Mouse (Mus musculus) bone marrow macrophage, adult 2 months (primary cell): ENCODE data around the gene Rnf121. TPM values are rescaled to one million over a fixed set of nuclear protein-coding genes. Genes with fewer than 3 reads are reported as not detected.

Source experiments
- H3K27ac ChIP-seq: 2 replicates; pipeline ENCODE4 v1.5.1; 2012; ENCODE audit warnings: low read depth, low read length; ENCODE audit not compliant: insufficient read depth
- H3K4me1 ChIP-seq: 2 replicates; pipeline ENCODE4 v1.6.1; 2012; ENCODE audit warnings: low read length; ENCODE audit not compliant: control insufficient read depth, insufficient read depth
- H3K4me3 ChIP-seq: 2 replicates; pipeline ENCODE4 v1.5.1; 2012; ENCODE audit warnings: mild to moderate bottlenecking, low read length, moderate library complexity; ENCODE audit not compliant: insufficient read depth
- CTCF ChIP-seq: IDR thresholded peaks from 2 replicates; pipeline ENCODE4 v1.5.1; 2012; ENCODE audit warnings: low read depth, mild to moderate bottlenecking, low read length, moderate library complexity
- POLR2A ChIP-seq: IDR thresholded peaks from 2 replicates; pipeline ENCODE4 v1.6.1; 2012; ENCODE audit warnings: mild to moderate bottlenecking, low read depth, low read length, borderline replicate concordance
- polyA plus RNA-seq: library from polyadenylated mRNA; stranded (reverse); fragments of >200 nt; gene quantifications from 2 replicates; pipeline ENCODE4 v1.2.4, GENCODE M21; 2012; ENCODE audit not compliant: missing spikeins, insufficient read depth, insufficient read length

Rnf121 gene
- polyA plus RNA-seq, 1 experiment = 17.2 TPM

DNA sequence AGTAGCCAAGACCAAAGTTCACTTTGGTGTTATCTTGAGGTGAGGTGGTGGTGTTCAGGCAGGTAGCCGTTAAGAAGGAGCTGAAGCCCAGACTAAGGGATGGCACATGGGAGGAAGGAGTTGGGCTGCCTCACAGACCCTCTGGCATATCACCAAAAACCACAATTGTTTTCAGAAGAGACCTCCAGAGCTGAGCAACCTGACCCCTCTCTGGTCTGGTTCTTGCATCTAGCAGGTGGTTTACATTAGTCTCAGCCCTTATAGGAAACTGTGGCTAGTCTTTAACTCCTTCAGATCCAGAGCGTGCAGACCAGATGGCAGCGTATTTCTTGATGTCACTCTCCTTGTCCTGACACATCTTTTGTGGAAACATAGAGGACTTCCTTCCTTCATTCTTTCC is 91.5 kb downstream of the Rnf121 start:
- no peak overlapping the region for H3K4me3 ChIP-seq

DNA sequence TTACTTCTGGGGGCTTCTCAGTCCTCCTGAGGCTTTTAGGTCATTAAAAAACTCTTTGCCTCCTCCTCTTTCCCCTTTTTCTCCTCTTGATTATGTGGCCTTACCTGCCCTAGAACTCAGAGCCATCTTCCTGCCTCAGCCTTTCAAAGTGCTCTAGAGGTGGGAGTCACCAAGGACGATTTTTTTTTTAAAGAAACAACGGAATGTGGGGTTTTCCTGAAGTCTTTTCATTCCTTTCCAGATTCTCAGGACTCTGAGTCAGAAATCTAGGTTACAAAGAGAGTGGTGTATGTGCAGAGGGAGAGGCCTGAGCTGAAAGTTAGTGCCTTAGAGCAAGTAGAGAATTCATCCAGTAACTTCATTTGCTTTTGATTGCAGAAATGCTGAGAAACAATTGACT is 93.5 kb downstream of the Rnf121 start:
- Histone ChIP-seq H3K4me3 (peak overlapping the region; percentile 81), H3K4me1 (peaks cover 55% of the 10 kb centered on the region), H3K27ac (peak overlapping the region; percentile 80)
- TF ChIP-seq CTCF (no peak), POLR2A (no peak)

More for the DNA sequence above, 91.5 kb downstream of the Rnf121 start:
- peaks cover 42% of the 10 kb centered on the region for H3K4me1 ChIP-seq
- TF ChIP-seq POLR2A = no peak
- TF ChIP-seq CTCF = no peak
- no peak overlapping the region for H3K27ac ChIP-seq

DNA sequence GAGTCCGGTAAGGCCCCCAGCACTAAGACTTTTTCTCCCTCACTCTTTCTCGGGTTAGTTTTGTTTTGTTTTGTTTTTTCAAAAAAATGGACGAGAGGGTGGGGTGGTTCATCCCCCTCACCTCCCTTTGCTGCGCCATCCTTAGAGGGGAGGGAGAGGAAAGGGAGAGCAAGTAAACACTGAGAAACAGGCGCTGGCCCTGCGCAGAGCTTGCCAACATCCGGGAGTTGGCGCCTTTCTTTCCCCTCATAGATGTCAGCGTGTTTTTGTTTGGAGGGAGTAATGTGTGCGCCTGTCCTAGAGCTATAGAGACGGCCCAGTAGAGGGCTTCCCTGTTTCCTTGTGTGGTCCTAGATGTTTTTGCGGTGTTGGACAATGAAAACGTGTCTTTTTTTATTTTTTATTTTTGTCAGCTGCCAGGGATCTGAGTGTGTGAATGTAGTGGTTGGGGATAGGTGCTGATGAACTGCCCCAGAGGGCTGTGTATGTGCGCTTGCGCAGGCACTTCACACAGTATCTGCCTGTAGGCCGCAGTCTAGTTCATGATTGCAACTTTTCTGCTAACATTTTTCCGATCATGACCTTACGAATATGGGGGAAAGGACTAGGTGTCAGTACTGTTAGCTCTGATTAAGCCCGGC is 94.3 kb downstream of the Rnf121 start:
- TF ChIP-seq POLR2A = no peak
- no peak for TF ChIP-seq CTCF
- Histone ChIP-seq H3K4me3 (peak overlapping the region; percentile 81), H3K27ac (peak overlapping the region; percentile 80), H3K4me1 (peaks cover 53% of the 10 kb centered on the region)

DNA sequence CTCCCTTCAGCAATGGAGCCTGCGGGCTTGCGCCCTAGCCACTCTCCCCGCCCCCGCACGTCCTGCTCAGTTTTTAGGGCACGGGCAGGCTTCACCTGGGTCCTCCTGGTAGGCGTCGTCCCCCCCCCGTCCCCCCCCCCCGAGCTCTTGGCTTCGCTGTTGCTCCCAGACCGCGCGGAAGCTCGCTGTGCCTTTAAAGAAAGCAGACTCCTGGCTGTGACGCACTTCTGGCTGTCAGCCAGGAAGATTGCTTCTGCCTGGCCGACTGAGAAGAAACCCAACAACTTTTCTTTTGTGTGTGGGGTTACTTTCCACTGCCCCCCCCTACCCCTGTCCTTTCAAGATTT is 94.9 kb downstream of the Rnf121 start:
- Histone ChIP-seq H3K4me1 (peaks cover 52% of the 10 kb centered on the region), H3K4me3 (peak overlapping the region; percentile 81), H3K27ac (peak overlapping the region; percentile 80)
- no peak for TF ChIP-seq CTCF
- TF ChIP-seq POLR2A = no peak

DNA sequence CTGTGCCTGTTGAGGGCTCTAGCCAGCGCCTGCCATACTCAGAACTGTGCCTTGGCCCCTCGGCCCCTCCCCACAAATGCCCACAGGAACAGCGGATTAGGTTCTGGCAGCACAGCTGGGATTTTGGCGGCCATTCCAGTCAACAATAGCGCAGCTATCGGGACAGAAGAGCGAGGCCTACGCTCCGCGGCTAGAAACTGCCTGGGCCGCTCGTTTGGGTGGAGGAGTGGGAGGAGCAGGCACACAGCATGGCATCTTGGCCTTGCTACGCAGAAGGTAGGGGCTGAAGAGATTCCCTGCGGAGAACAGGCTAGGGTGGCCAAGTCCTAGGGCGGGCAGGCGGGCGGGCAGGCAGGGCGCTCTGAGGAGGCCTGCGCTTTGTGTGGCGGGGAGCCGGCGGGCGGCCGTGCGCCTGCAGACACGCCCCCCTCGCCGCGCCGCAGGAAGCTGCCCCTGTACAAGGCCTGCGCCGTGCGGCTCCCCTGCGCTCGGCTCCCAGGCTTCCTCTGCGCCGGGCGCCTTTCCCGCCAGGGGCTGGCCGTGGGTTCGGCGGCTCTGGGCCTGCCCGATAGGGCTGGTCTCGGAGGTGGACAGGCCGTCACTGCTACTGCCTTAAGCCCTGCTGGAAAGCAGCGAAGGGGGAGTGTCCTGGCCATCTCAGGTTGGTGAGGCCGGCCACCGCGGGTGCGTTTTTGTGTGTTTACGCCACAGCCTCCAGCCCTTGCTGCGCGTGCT is 95.4 kb downstream of the Rnf121 start:
- H3K4me3 ChIP-seq = peak overlapping the region; percentile 81
- H3K27ac ChIP-seq = peak overlapping the region; percentile 80
- H3K4me1 ChIP-seq = peaks cover 50% of the 10 kb centered on the region
- no peak for TF ChIP-seq POLR2A
- TF ChIP-seq CTCF = no peak

Other genes with a start within 250 kb of the Rnf121 start
- not detected in 2 replicates for gene Phox2a, start 247.2 kb downstream of the Rnf121 start, polyA plus RNA-seq
- 114 and 115 TPM in 2 replicates for gene Inppl1, start 227.2 kb downstream of the Rnf121 start, polyA plus RNA-seq
- 379 and 471 TPM in 2 replicates for gene Folr2, start 208.3 kb downstream of the Rnf121 start, polyA plus RNA-seq
- 103 and 112 TPM in 2 replicates for gene Anapc15, start 201.8 kb downstream of the Rnf121 start, polyA plus RNA-seq
- 1.6 and 1.7 TPM in 2 replicates for gene Folr1, start 194.7 kb downstream of the Rnf121 start, polyA plus RNA-seq
- gene Lamtor1, start 159.6 kb downstream of the Rnf121 start, polyA plus RNA-seq = 205 and 219 TPM in 2 replicates
- 0.29 TPM in 1 of 2 replicates, not detected in the other for gene Tomt, start 159.1 kb downstream of the Rnf121 start, polyA plus RNA-seq
- 3.2 and 3.5 TPM in 2 replicates for gene Lrrc51, start 131.6 kb downstream of the Rnf121 start, polyA plus RNA-seq
- gene Numa1, start 131.4 kb downstream of the Rnf121 start, polyA plus RNA-seq = 130 and 145 TPM in 2 replicates
- 13.1 and 13.6 TPM in 2 replicates for gene Il18bp, start 46.8 kb downstream of the Rnf121 start, polyA plus RNA-seq
- 15.4 and 18.1 TPM in 2 replicates for gene Xndc1, start within 50 bp of the Rnf121 start, polyA plus RNA-seq
- gene Xntrpc, start 244 bp upstream of the Rnf121 start, polyA plus RNA-seq = 0.23 and 0.35 TPM in 2 replicates
- gene Trpc2, start 17.6 kb upstream of the Rnf121 start, polyA plus RNA-seq = not detected in 2 replicates
- gene Art1, start 36.3 kb upstream of the Rnf121 start, polyA plus RNA-seq = not detected in 2 replicates
- not detected in 2 replicates for gene Art5, start 44.0 kb upstream of the Rnf121 start, polyA plus RNA-seq
- not detected in 2 replicates for gene Chrna10, start 51.4 kb upstream of the Rnf121 start, polyA plus RNA-seq
- gene Nup98, start 144.7 kb upstream of the Rnf121 start, polyA plus RNA-seq = 33.3 and 36.9 TPM in 2 replicates
- 103 and 110 TPM in 2 replicates for gene Pgap2, start 144.7 kb upstream of the Rnf121 start, polyA plus RNA-seq
- 537 and 572 TPM in 2 replicates for gene Rhog, start 190.6 kb upstream of the Rnf121 start, polyA plus RNA-seq
- gene Stim1, start 202.3 kb upstream of the Rnf121 start, polyA plus RNA-seq = 43.4 and 50.2 TPM in 2 replicates